Mouse (Mus musculus): Measurements from ENCODE around the gene Dgcr2. TPM values are rescaled to one million over a fixed set of nuclear protein-coding genes. Genes with fewer than 3 reads are reported as not detected.

The Dgcr2 gene
- polyA plus RNA-seq, 1 experiment: 29.4 TPM

DNA sequence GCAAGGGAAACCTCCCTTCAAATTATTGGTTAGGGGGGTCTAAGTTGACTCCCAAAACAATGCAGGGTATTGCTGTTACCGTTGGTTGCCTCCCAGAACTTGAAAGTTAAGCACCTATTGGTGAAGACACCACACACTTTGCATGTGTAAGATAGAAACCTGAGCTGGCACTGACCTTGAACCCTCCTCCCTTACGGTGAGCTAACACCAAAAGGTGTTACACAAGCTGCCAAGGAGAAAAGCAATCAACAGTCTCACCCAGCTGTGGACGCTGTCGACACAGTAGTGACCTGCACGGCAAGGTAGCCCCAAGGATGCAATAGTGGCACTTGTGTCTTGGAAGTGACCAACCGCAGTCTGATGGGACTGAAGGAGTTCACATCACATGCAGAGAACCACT lies 14.2 kb downstream of the Dgcr2 start:
- H3K4me3 ChIP-seq (ENCODE audit: insufficient read depth, low read length): no peak overlapping the region
- no peak overlapping the region for H3K27ac ChIP-seq (ENCODE audit: insufficient read depth, low read depth, low read length)
- TF ChIP-seq POLR2A (IDR thresholded peaks at IDR 0.05; ENCODE audit: borderline replicate concordance, low read depth, low read length) (no peak), CTCF (IDR thresholded peaks at IDR 0.05; ENCODE audit: low read depth, low read length) (no peak)
- H3K4me1 ChIP-seq (ENCODE audit: control insufficient read depth, insufficient read depth, low read length): peaks cover 18% of the 10 kb centered on the region

GRCm38 (mm10) chr16:17882196-17882595 lies 16.2 kb downstream of the Dgcr2 start:
- TF ChIP-seq POLR2A (IDR thresholded peaks at IDR 0.05; ENCODE audit: borderline replicate concordance, low read depth, low read length) (no peak), CTCF (IDR thresholded peaks at IDR 0.05; ENCODE audit: low read depth, low read length) (no peak)
- no peak overlapping the region for H3K4me3 ChIP-seq (ENCODE audit: insufficient read depth, low read length)
- H3K4me1 ChIP-seq (ENCODE audit: control insufficient read depth, insufficient read depth, low read length): peaks cover 18% of the 10 kb centered on the region
- no peak overlapping the region for H3K27ac ChIP-seq (ENCODE audit: insufficient read depth, low read depth, low read length)

GRCm38 (mm10) chr16:17879571-17879970 lies 18.8 kb downstream of the Dgcr2 start:
- Histone ChIP-seq H3K4me3 (ENCODE audit: insufficient read depth, low read length) (no peak overlapping the region), H3K4me1 (ENCODE audit: control insufficient read depth, insufficient read depth, low read length) (peaks cover 18% of the 10 kb centered on the region), H3K27ac (ENCODE audit: insufficient read depth, low read depth, low read length) (no peak overlapping the region)
- TF ChIP-seq POLR2A (IDR thresholded peaks at IDR 0.05; ENCODE audit: borderline replicate concordance, low read depth, low read length): no peak
- TF ChIP-seq CTCF (IDR thresholded peaks at IDR 0.05; ENCODE audit: low read depth, low read length): no peak

- TF ChIP-seq CTCF (IDR thresholded peaks at IDR 0.05; ENCODE audit: low read depth, low read length) (no peak), POLR2A (IDR thresholded peaks at IDR 0.05; ENCODE audit: borderline replicate concordance, low read depth, low read length) (no peak)
- Histone ChIP-seq H3K4me1 (ENCODE audit: control insufficient read depth, insufficient read depth, low read length) (peaks cover 17% of the 10 kb centered on the region), H3K4me3 (ENCODE audit: insufficient read depth, low read length) (no peak overlapping the region), H3K27ac (ENCODE audit: insufficient read depth, low read depth, low read length) (no peak overlapping the region)
Measured at GRCm38 (mm10) chr16:17876096-17876495, 22.3 kb downstream of the Dgcr2 start.

DNA sequence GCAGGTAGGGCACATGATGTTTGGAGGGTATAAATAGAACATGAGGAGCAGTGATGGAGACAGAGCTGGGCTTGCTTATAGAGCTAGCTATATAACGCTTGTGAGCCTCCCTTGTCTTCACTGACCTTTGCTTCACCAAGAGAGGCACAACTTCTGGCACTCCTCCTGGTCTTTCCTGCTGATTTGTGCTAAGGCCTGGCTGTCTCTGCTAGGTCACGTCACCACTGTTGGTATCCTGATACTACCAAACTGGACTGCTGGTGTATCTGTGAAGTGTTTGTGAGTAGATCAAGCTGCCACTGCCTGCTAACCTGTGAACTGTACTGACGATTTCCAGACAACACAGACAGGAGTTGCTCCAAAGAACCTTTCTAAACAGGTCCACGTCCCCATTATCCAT lies 23.2 kb downstream of the Dgcr2 start:
- H3K4me3 ChIP-seq (ENCODE audit: insufficient read depth, low read length): no peak overlapping the region
- no peak overlapping the region for H3K27ac ChIP-seq (ENCODE audit: insufficient read depth, low read depth, low read length)
- H3K4me1 ChIP-seq (ENCODE audit: control insufficient read depth, insufficient read depth, low read length): peaks cover 13% of the 10 kb centered on the region
- TF ChIP-seq POLR2A (IDR thresholded peaks at IDR 0.05; ENCODE audit: borderline replicate concordance, low read depth, low read length) (no peak), CTCF (IDR thresholded peaks at IDR 0.05; ENCODE audit: low read depth, low read length) (no peak)

GRCm38 (mm10) chr16:17872995-17873394 lies 25.4 kb downstream of the Dgcr2 start:
- TF ChIP-seq CTCF (IDR thresholded peaks at IDR 0.05; ENCODE audit: low read depth, low read length): no peak
- TF ChIP-seq POLR2A (IDR thresholded peaks at IDR 0.05; ENCODE audit: borderline replicate concordance, low read depth, low read length): no peak
- no peak overlapping the region for H3K4me3 ChIP-seq (ENCODE audit: insufficient read depth, low read length)
- H3K27ac ChIP-seq (ENCODE audit: insufficient read depth, low read depth, low read length): no peak overlapping the region
- H3K4me1 ChIP-seq (ENCODE audit: control insufficient read depth, insufficient read depth, low read length): peaks cover 16% of the 10 kb centered on the region

DNA sequence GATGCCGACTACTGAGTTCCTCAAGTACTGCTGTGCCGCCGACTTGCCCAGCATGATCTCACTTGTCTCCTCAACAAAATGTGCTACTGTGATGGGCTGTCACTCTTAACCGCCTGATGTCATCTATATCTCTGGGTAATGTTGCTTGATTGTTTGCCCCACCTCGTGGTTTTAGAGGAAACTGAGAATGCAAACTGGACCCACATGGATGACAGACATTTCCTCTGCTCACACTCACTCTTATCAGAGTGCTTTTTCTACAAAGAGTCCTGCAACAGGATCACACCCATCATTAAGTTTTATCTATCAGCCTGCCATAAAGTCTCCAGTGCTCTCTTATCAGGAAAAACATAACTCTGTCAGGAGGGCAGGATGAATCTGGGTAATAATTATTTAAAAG lies 27.1 kb downstream of the Dgcr2 start:
- H3K27ac ChIP-seq (ENCODE audit: insufficient read depth, low read depth, low read length): no peak overlapping the region
- H3K4me3 ChIP-seq (ENCODE audit: insufficient read depth, low read length): no peak overlapping the region
- TF ChIP-seq CTCF (IDR thresholded peaks at IDR 0.05; ENCODE audit: low read depth, low read length) (no peak), POLR2A (IDR thresholded peaks at IDR 0.05; ENCODE audit: borderline replicate concordance, low read depth, low read length) (no peak)
- peaks cover 16% of the 10 kb centered on the region for H3K4me1 ChIP-seq (ENCODE audit: control insufficient read depth, insufficient read depth, low read length)

DNA sequence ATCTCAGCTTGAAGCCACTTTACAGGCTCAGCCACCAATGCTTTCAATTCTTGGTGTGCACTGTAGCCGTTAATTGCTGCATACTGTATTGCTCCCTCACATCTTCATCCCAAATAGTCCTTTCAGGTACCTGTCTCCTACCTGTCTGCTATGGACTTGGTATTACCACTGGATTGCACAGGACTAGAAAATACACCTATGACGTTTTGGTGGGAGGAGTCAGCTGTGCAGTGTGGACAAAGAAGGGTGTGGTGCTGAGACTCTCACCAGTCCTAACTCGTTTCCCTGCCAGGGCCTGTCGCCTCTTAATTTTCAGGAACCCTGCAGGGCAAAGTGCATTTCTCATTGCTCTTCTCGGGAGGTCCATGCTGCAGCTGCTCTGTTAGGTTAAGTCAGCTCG lies 32.6 kb downstream of the Dgcr2 start:
- Histone ChIP-seq H3K27ac (ENCODE audit: insufficient read depth, low read depth, low read length) (no peak overlapping the region), H3K4me1 (ENCODE audit: control insufficient read depth, insufficient read depth, low read length) (peaks cover 5% of the 10 kb centered on the region)
- no peak for TF ChIP-seq CTCF (IDR thresholded peaks at IDR 0.05; ENCODE audit: low read depth, low read length)
- no peak for TF ChIP-seq POLR2A (IDR thresholded peaks at IDR 0.05; ENCODE audit: borderline replicate concordance, low read depth, low read length)

GRCm38 (mm10) chr16:17865293-17865692 lies 33.1 kb downstream of the Dgcr2 start:
- TF ChIP-seq POLR2A (IDR thresholded peaks at IDR 0.05; ENCODE audit: borderline replicate concordance, low read depth, low read length): no peak
- no peak for TF ChIP-seq CTCF (IDR thresholded peaks at IDR 0.05; ENCODE audit: low read depth, low read length)
- Histone ChIP-seq H3K4me1 (ENCODE audit: control insufficient read depth, insufficient read depth, low read length) (peaks cover 5% of the 10 kb centered on the region), H3K4me3 (ENCODE audit: insufficient read depth, low read length) (no peak overlapping the region), H3K27ac (ENCODE audit: insufficient read depth, low read depth, low read length) (no peak overlapping the region)

More for the DNA sequence above, 32.6 kb downstream of the Dgcr2 start:
- H3K4me3 ChIP-seq (ENCODE audit: insufficient read depth, low read length): no peak overlapping the region

- Histone ChIP-seq H3K4me3 (ENCODE audit: insufficient read depth, low read length) (no peak overlapping the region), H3K27ac (ENCODE audit: insufficient read depth, low read depth, low read length) (no peak overlapping the region), H3K4me1 (ENCODE audit: control insufficient read depth, insufficient read depth, low read length) (no peaks in the 10 kb centered on the region)
- TF ChIP-seq CTCF (IDR thresholded peaks at IDR 0.05; ENCODE audit: low read depth, low read length) (peak; percentile 34; the same call in 1 of the 2 replicates), POLR2A (IDR thresholded peaks at IDR 0.05; ENCODE audit: borderline replicate concordance, low read depth, low read length) (no peak)
Measured at GRCm38 (mm10) chr16:17858592-17858991, 39.8 kb downstream of the Dgcr2 start.

DNA sequence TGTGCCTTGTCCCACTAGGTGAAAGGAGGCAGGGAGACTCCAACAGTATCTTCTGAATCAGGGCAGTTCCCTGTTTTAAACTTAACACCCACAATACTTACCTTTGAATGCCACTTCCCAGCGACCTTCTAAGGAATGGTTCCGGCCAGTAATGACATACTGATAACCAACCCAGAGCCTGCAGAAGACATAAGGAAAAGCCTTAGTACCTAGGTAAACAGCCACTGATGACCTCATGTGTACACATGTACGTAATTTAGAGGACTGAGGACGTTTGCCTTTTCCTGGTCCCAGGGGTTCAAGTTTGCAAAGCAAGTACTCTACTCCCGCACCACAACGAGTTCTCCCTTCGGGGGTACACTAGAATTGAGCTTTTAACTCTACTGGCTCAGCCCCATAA lies 41.2 kb downstream of the Dgcr2 start:
- TF ChIP-seq CTCF (IDR thresholded peaks at IDR 0.05; ENCODE audit: low read depth, low read length): no peak
- no peak for TF ChIP-seq POLR2A (IDR thresholded peaks at IDR 0.05; ENCODE audit: borderline replicate concordance, low read depth, low read length)
- Histone ChIP-seq H3K27ac (ENCODE audit: insufficient read depth, low read depth, low read length) (no peak overlapping the region), H3K4me1 (ENCODE audit: control insufficient read depth, insufficient read depth, low read length) (no peaks in the 10 kb centered on the region), H3K4me3 (ENCODE audit: insufficient read depth, low read length) (no peak overlapping the region)

Measured in bone marrow macrophage, adult 2 months (primary cell).